Comparison of ENCODE assay signal across 11 mouse cellular contexts in the genomic region with DNA sequence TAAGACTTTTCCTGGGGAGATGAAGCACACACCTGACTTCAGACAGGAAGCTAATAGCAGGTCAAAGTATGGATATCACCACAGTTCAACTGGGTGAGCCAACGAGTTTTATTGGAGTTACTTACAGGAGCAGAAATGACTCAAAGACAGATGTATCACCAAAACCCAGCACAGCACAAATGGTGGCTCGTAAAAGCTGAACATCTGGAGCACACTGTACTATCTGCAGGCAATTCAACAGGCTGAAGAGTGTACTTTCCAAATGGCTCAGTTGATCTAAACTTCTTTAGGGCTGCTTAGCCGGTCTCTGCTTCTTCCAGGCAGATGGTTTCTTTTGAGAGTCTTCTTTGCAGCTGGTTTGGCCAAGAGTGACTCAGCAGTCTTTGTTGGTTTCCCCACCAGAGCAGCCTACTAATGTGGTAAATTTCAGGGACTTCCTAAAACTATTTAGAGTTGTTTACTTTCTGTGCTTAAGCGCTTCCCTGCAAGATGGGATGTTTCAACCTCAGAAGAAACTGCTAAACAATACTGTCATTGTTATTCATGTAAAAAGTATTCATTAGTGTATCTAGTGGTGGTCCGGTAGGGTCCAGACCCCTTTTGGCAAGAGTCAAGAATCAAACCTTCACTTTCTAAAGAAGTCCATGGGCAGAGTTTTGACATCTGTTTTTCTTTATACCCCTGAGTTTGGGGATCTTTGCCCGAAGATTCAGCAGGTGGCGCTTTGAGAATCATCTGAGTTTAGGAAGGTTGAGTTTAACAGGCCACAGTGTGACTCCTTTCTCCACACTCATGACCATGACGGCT. TPM values are rescaled to one million over a fixed set of nuclear protein-coding genes. Genes with fewer than 3 reads are reported as not detected.
DNase-seq lines count a peak whose midpoint lies in the region; ATAC-seq and TF ChIP-seq lines count a peak whose summit lies in the region.
"Had no signal": no experiment of that assay in that cellular context is flagged by ENCODE, and none has a peak within 500 bp of the region (broad histone marks: within the 10 kb centered on the region; RNA-seq: fewer than 3 reads in every experiment).

No protein-coding gene starts in this region.

- no peaks in the 10 kb centered on the region for H3K27me3 ChIP-seq in forebrain, embryonic 14.5 days (replicated peaks; ENCODE audit: control insufficient read depth, insufficient read depth, low read length)
- no peaks in the 10 kb centered on the region for H3K27me3 ChIP-seq in forebrain, embryonic 11.5 days (ENCODE audit: control insufficient read depth, insufficient read depth, low read length)
- no peaks in the 10 kb centered on the region for H3K27me3 ChIP-seq in liver, postnatal 0 days (ENCODE audit: insufficient read depth, low read length)
- peaks cover 4% of the 10 kb centered on the region; the same call in 1 of the 2 replicates for H3K27me3 ChIP-seq in liver, embryonic 12.5 days (replicated peaks)
- H3K27me3 ChIP-seq: kidney, embryonic 15.5 days; neural tube, embryonic 13.5 days had no signal

- peak; percentile 30; the same call in 1 of the 2 replicates for TF ChIP-seq CTCF in liver, postnatal 0 days (IDR thresholded peaks at IDR 0.05; ENCODE audit: low read depth)

- no peak overlapping the region for H3K27ac ChIP-seq in forebrain, embryonic 14.5 days (ENCODE audit: low read depth, low read length)
- no peak overlapping the region for H3K27ac ChIP-seq in forebrain, embryonic 11.5 days (ENCODE audit: low read depth, low read length)
- H3K27ac ChIP-seq in liver, postnatal 0 days (ENCODE audit: low read depth) = no peak overlapping the region
- H3K27ac ChIP-seq in liver, embryonic 12.5 days = no peak overlapping the region
- H3K27ac ChIP-seq: kidney, embryonic 15.5 days; macrophage; neural tube, embryonic 13.5 days had no signal

- DNase-seq in forebrain, embryonic 14.5 days (ENCODE audit: low spot score) = peak; percentile 6
- DNase-seq in forebrain, embryonic 11.5 days (ENCODE audit: low spot score) = no peak
- no peak for DNase-seq in liver, postnatal 0 days
- DNase-seq in brain, adult 2 months (ENCODE audit: low read depth, low spot score) = peak; percentile 26
- peak; percentile 12 for DNase-seq in retina, embryonic 14.5 days (ENCODE audit: low spot score)
- DNase-seq in frontal cortex, postnatal 10 days (ENCODE audit: low spot score in 2 of 2) = no peak
- no peak for DNase-seq in layer of hippocampus, postnatal 10 days (ENCODE audit: low spot score in 2 of 2)

- no peak for ATAC-seq in forebrain, embryonic 14.5 days
- ATAC-seq in forebrain, embryonic 11.5 days (replicated peaks; ENCODE audit: low FRiP score) = no peak
- ATAC-seq in liver, postnatal 0 days = no peak
- ATAC-seq in liver, embryonic 12.5 days = no peak

- H3K36me3 ChIP-seq in forebrain, embryonic 14.5 days (ENCODE audit: control insufficient read depth, insufficient read depth, low read length) = no peaks in the 10 kb centered on the region
- H3K36me3 ChIP-seq in forebrain, embryonic 11.5 days (ENCODE audit: control insufficient read depth, insufficient read depth, low read length) = no peaks in the 10 kb centered on the region
- no peaks in the 10 kb centered on the region for H3K36me3 ChIP-seq in liver, postnatal 0 days (replicated peaks; ENCODE audit: insufficient read depth, low read length)
- no peaks in the 10 kb centered on the region for H3K36me3 ChIP-seq in liver, embryonic 12.5 days
- H3K36me3 ChIP-seq: kidney, embryonic 15.5 days; neural tube, embryonic 13.5 days had no signal

- H3K4me1 ChIP-seq in forebrain, embryonic 14.5 days (ENCODE audit: control insufficient read depth, insufficient read depth, low read length) = no peaks in the 10 kb centered on the region
- H3K4me1 ChIP-seq in forebrain, embryonic 11.5 days (replicated peaks; ENCODE audit: control insufficient read depth, insufficient read depth, low read length) = no peaks in the 10 kb centered on the region
- H3K4me1 ChIP-seq in liver, postnatal 0 days (ENCODE audit: insufficient read depth) = peaks cover 12% of the 10 kb centered on the region
- peaks cover 6% of the 10 kb centered on the region; the same call in 1 of the 2 replicates for H3K4me1 ChIP-seq in liver, embryonic 12.5 days
- H3K4me1 ChIP-seq: kidney, embryonic 15.5 days; neural tube, embryonic 13.5 days had no signal

- H3K4me3 ChIP-seq in forebrain, embryonic 14.5 days (ENCODE audit: low read depth, low read length) = no peak overlapping the region
- H3K4me3 ChIP-seq in forebrain, embryonic 11.5 days (ENCODE audit: low read depth, low read length) = no peak overlapping the region
- no peak overlapping the region for H3K4me3 ChIP-seq in liver, postnatal 0 days (ENCODE audit: low read depth, low read length)
- no peak overlapping the region for H3K4me3 ChIP-seq in liver, embryonic 12.5 days
- H3K4me3 ChIP-seq: kidney, embryonic 15.5 days; neural tube, embryonic 13.5 days had no signal

- TF ChIP-seq EP300 in liver, postnatal 0 days (IDR thresholded peaks at IDR 0.05; ENCODE audit: low read depth) = no peak

- 63% methylated on average over 8 of the region's 8 CpGs for WGBS in forebrain, embryonic 14.5 days
- 73% methylated on average over 8 of the region's 8 CpGs for WGBS in forebrain, embryonic 11.5 days
- 73% methylated on average over 8 of the region's 8 CpGs for WGBS in liver, postnatal 0 days (ENCODE audit: insufficient replicate concordance)
- WGBS in liver, embryonic 12.5 days (ENCODE audit: insufficient replicate concordance) = 71% methylated on average over 8 of the region's 8 CpGs

- H3K4me2 ChIP-seq in forebrain, embryonic 14.5 days (ENCODE audit: low read length) = no peak overlapping the region
- no peak overlapping the region for H3K4me2 ChIP-seq in forebrain, embryonic 11.5 days (ENCODE audit: low read depth, low read length, severe bottlenecking)
- H3K4me2 ChIP-seq in liver, postnatal 0 days (ENCODE audit: low read depth, low read length) = no peak overlapping the region
- no peak overlapping the region for H3K4me2 ChIP-seq in liver, embryonic 12.5 days
- H3K4me2 ChIP-seq: kidney, embryonic 15.5 days; neural tube, embryonic 13.5 days had no signal

- H3K9me3 ChIP-seq in forebrain, embryonic 14.5 days (replicated peaks; ENCODE audit: control insufficient read depth, low read length) = no peaks in the 10 kb centered on the region
- H3K9me3 ChIP-seq in forebrain, embryonic 11.5 days (ENCODE audit: control insufficient read depth, low read length) = no peaks in the 10 kb centered on the region
- H3K9me3 ChIP-seq in liver, postnatal 0 days (ENCODE audit: low read length) = no peaks in the 10 kb centered on the region
- H3K9me3 ChIP-seq in liver, embryonic 12.5 days (replicated peaks) = no peaks in the 10 kb centered on the region
- H3K9me3 ChIP-seq: kidney, embryonic 15.5 days; neural tube, embryonic 13.5 days had no signal

- H3K9ac ChIP-seq in forebrain, embryonic 14.5 days (ENCODE audit: low read length) = no peak overlapping the region
- no peak overlapping the region for H3K9ac ChIP-seq in forebrain, embryonic 11.5 days (ENCODE audit: low read length)
- H3K9ac ChIP-seq in liver, postnatal 0 days (replicated peaks) = no peak overlapping the region
- no peak overlapping the region for H3K9ac ChIP-seq in liver, embryonic 12.5 days
- H3K9ac ChIP-seq: kidney, embryonic 15.5 days; neural tube, embryonic 13.5 days had no signal

RNA-seq across cellular contexts. Expression of a gene that starts 48.0 kb away (rescaled TPM):
- 33.5 and 37.2 TPM in 2 replicates for polyA plus RNA-seq in forebrain, embryonic 14.5 days (2014; fragmentation: Nextera tagmentation; extraction: Ambion mirVana)
- polyA plus RNA-seq in forebrain, embryonic 11.5 days (2014; fragmentation: Nextera tagmentation; extraction: Ambion mirVana) = 33.2 and 34.6 TPM in 2 replicates
- 56.7 and 60.8 TPM in 2 replicates for polyA plus RNA-seq in liver, postnatal 0 days (2015; fragmentation: Nextera tagmentation; extraction: Ambion mirVana)
- polyA plus RNA-seq in liver, embryonic 12.5 days (2016; fragmentation: Nextera tagmentation; extraction: Ambion mirVana) = 105 and 116 TPM in 2 replicates
- 10 to 100 TPM; 68.0 to 74.6 TPM for total RNA-seq in layer of hippocampus, postnatal 10 days (2021)

Comparison
In these comparisons a context has a peak if more than half of its experiments do, and no peak if none do; other contexts are left out.
1. DNase-seq: peak in forebrain, embryonic 14.5 days (single experiment), brain, adult 2 months (single experiment) and retina, embryonic 14.5 days (single experiment); none in forebrain, embryonic 11.5 days (single experiment), liver, postnatal 0 days (single experiment), frontal cortex, postnatal 10 days (0 of 2) and layer of hippocampus, postnatal 10 days (0 of 2).